8 mouse cellular contexts compared by ENCODE assay signal in the genomic region with DNA sequence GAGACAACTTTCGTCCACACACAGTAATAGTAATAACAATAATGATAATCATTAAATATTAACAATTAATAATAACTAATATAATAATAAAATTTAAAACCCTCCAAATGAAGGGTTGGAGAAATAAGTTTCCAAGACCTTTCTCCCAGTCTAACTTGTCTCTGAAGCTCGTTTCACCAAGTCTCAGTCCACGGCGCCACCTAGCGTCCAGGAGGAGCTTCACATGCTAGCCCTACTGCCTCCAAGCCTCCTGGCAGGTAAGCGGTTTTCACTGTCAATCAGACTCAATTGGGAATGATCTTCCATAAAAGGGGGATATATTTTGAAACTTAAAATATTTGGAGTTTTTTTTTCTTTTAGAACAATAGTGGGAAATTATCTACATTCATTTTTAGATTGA. TPM values are rescaled to one million over a fixed set of nuclear protein-coding genes. Genes with fewer than 3 reads are reported as not detected.
A peak's percentile ranks its signal among the peaks of the same experiment; 100 is the strongest.
DNase-seq lines count a peak whose midpoint lies in the region; ATAC-seq and TF ChIP-seq lines count a peak whose summit lies in the region.

No protein-coding gene starts in this region.

- TF ChIP-seq CTCF in bone marrow macrophage, adult 2 months (IDR thresholded peaks at IDR 0.05; ENCODE audit: low read depth, low read length) = no peak; the same call in 1 of the 2 replicates
- peak; percentile 97 for TF ChIP-seq CTCF in embryonic fibroblast, embryonic 13.5 days (IDR thresholded peaks at IDR 0.05; ENCODE audit: borderline replicate concordance, insufficient read depth, low read length)
- TF ChIP-seq CTCF in kidney, postnatal 0 days (IDR thresholded peaks at IDR 0.05; ENCODE audit: low read depth) = peak; percentile 83

- H3K4me1 ChIP-seq in bone marrow macrophage, adult 2 months (ENCODE audit: control insufficient read depth, insufficient read depth, low read length) = peaks cover 43% of the 10 kb centered on the region
- H3K4me1 ChIP-seq in embryonic fibroblast, embryonic 13.5 days (ENCODE audit: control insufficient read depth, insufficient read depth, low read length) = no peaks in the 10 kb centered on the region
- peaks cover 6% of the 10 kb centered on the region for H3K4me1 ChIP-seq in heart, embryonic 13.5 days
- H3K4me1 ChIP-seq in kidney, postnatal 0 days (replicated peaks; ENCODE audit: insufficient read depth, low read length) = no peaks in the 10 kb centered on the region
- peaks cover 47% of the 10 kb centered on the region for H3K4me1 ChIP-seq in liver, embryonic 12.5 days

- H3K27me3 ChIP-seq in heart, embryonic 13.5 days (replicated peaks) = no peaks in the 10 kb centered on the region
- H3K27me3 ChIP-seq in kidney, postnatal 0 days (ENCODE audit: insufficient read depth, low read length) = no peaks in the 10 kb centered on the region
- H3K27me3 ChIP-seq in liver, embryonic 12.5 days (replicated peaks) = no peaks in the 10 kb centered on the region
- H3K27me3 ChIP-seq in splenic B cell, adult 2 months (ENCODE audit: control insufficient read depth, insufficient read depth, low read length, poor library complexity, severe bottlenecking) = no peaks in the 10 kb centered on the region

- peak; percentile 89 to 91 for DNase-seq in B cell, adult 2 months
- peak; percentile 90 for DNase-seq in kidney, postnatal 0 days (ENCODE audit: low spot score)
- DNase-seq in naive thymus-derived CD4-positive, alpha-beta T cell, adult 2 months (ENCODE audit: low read depth) = peak; percentile 86
- DNase-seq in splenic B cell, adult 2 months (ENCODE audit: low read depth, low spot score) = peak; percentile 91

- peak overlapping the region; percentile 53 for H3K27ac ChIP-seq in bone marrow macrophage, adult 2 months (ENCODE audit: insufficient read depth, low read depth, low read length)
- H3K27ac ChIP-seq in embryonic fibroblast, embryonic 13.5 days (ENCODE audit: insufficient read depth, low read length) = no peak overlapping the region
- H3K27ac ChIP-seq in heart, embryonic 13.5 days (replicated peaks) = no peak overlapping the region
- no peak overlapping the region for H3K27ac ChIP-seq in kidney, postnatal 0 days
- H3K27ac ChIP-seq in liver, embryonic 12.5 days = 0 out of 2 replicates have a peak overlapping the region, but pooled peaks have one; percentile 43

- ATAC-seq in heart, embryonic 13.5 days (ENCODE audit: extremely low read depth, insufficient number of reproducible peaks, low FRiP score, low TSS enrichment) = no peak
- no peak for ATAC-seq in kidney, postnatal 0 days (replicated peaks; ENCODE audit: low FRiP score, low read depth)
- 0 out of 2 replicates have a peak, but pooled peaks have one; percentile 58 for ATAC-seq in liver, embryonic 12.5 days

- WGBS in heart, embryonic 13.5 days = 9% methylated on average over 6 of the region's 6 CpGs
- 13% methylated on average over 6 of the region's 6 CpGs for WGBS in kidney, postnatal 0 days
- WGBS in liver, embryonic 12.5 days (ENCODE audit: insufficient replicate concordance) = 6% methylated on average over 6 of the region's 6 CpGs

- H3K36me3 ChIP-seq in heart, embryonic 13.5 days = no peaks in the 10 kb centered on the region
- no peaks in the 10 kb centered on the region for H3K36me3 ChIP-seq in kidney, postnatal 0 days (ENCODE audit: insufficient read depth, low read length)
- H3K36me3 ChIP-seq in liver, embryonic 12.5 days = no peaks in the 10 kb centered on the region
- H3K36me3 ChIP-seq in splenic B cell, adult 2 months (ENCODE audit: control insufficient read depth, insufficient read depth, low read length, poor library complexity, severe bottlenecking) = no peaks in the 10 kb centered on the region

- H3K4me3 ChIP-seq in bone marrow macrophage, adult 2 months (ENCODE audit: insufficient read depth, low read length) = no peak overlapping the region
- no peak overlapping the region for H3K4me3 ChIP-seq in embryonic fibroblast, embryonic 13.5 days (ENCODE audit: insufficient read depth, low read length)
- peak overlapping the region; percentile 44 for H3K4me3 ChIP-seq in heart, embryonic 13.5 days
- H3K4me3 ChIP-seq in kidney, postnatal 0 days (replicated peaks; ENCODE audit: low read depth, low read length) = no peak overlapping the region
- H3K4me3 ChIP-seq in liver, embryonic 12.5 days = peak overlapping the region; percentile 48

- H3K9me3 ChIP-seq in heart, embryonic 13.5 days = no peaks in the 10 kb centered on the region
- no peaks in the 10 kb centered on the region for H3K9me3 ChIP-seq in kidney, postnatal 0 days (replicated peaks; ENCODE audit: low read length)
- H3K9me3 ChIP-seq in liver, embryonic 12.5 days (replicated peaks) = no peaks in the 10 kb centered on the region

- no peak for TF ChIP-seq POLR2A in bone marrow macrophage, adult 2 months (IDR thresholded peaks at IDR 0.05; ENCODE audit: borderline replicate concordance, low read depth, low read length)
- TF ChIP-seq POLR2A in embryonic fibroblast, embryonic 13.5 days (IDR thresholded peaks at IDR 0.05; ENCODE audit: low read depth, low read length) = no peak

- peak overlapping the region; percentile 68 for H3K4me2 ChIP-seq in heart, embryonic 13.5 days
- peak overlapping the region; percentile 43 for H3K4me2 ChIP-seq in kidney, postnatal 0 days (ENCODE audit: low read length)
- peak overlapping the region; percentile 66 for H3K4me2 ChIP-seq in liver, embryonic 12.5 days

- peak overlapping the region; percentile 76 for H3K9ac ChIP-seq in heart, embryonic 13.5 days
- H3K9ac ChIP-seq in kidney, postnatal 0 days (ENCODE audit: low read depth, low read length) = no peak overlapping the region
- H3K9ac ChIP-seq in liver, embryonic 12.5 days = peak overlapping the region; percentile 43; the same call in 1 of the 2 replicates

RNA-seq across cellular contexts. Expression of gene Ric1, which starts 20.6 kb away (rescaled TPM):
- polyA plus RNA-seq in bone marrow macrophage, adult 2 months (2012; ENCODE audit: insufficient read depth, insufficient read length, missing spikeins) = 22.5 and 23.1 TPM in 2 replicates
- polyA plus RNA-seq in embryonic fibroblast, embryonic 13.5 days (2011; ENCODE audit: insufficient read length, low read depth, missing spikeins) = 31.0 and 39.2 TPM in 2 replicates
- polyA plus RNA-seq in heart, embryonic 13.5 days (2015; fragmentation: Nextera tagmentation; extraction: Ambion mirVana) = 6.5 and 6.7 TPM in 2 replicates
- 13.5 and 13.6 TPM in 2 replicates for polyA plus RNA-seq in kidney, postnatal 0 days (2015; fragmentation: Nextera tagmentation; extraction: Ambion mirVana)
- 4.9 and 5.8 TPM in 2 replicates for polyA plus RNA-seq in liver, embryonic 12.5 days (2016; fragmentation: Nextera tagmentation; extraction: Ambion mirVana)

Comparison
In these comparisons a context has a peak if more than half of its experiments do, and no peak if none do; other contexts are left out.
1. H3K27ac ChIP-seq: peak in bone marrow macrophage, adult 2 months (single experiment) and liver, embryonic 12.5 days (single experiment); none in embryonic fibroblast, embryonic 13.5 days (single experiment), heart, embryonic 13.5 days (single experiment) and kidney, postnatal 0 days (single experiment).
2. H3K4me3 ChIP-seq: peak in heart, embryonic 13.5 days (single experiment) and liver, embryonic 12.5 days (single experiment); none in bone marrow macrophage, adult 2 months (single experiment), embryonic fibroblast, embryonic 13.5 days (single experiment) and kidney, postnatal 0 days (single experiment).
3. Peak in every context shown above with its lines, with median percentiles within 50 percentile points of each other: DNase-seq and H3K4me2 ChIP-seq.